In the genomic region with DNA sequence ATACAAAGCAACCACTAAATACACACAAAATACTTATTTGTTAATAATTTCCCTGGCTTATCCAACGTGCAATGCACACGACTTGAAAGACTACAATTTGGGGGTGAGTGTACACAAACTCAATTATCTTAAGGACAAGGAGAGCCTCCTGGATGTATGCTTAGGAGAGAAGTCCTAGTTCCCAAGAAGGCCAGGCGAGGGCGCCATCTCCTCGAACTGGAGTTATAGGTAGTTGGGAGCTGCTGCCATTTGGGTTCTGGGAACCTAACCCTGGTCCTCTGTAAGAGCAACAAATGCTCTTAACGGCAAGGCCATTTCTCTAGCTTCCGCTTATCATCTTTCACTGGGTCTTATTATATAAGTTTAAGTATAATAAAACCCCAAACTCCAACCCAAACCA, we compare ENCODE assay signal across 8 mouse cellular contexts. TPM values are rescaled to one million over a fixed set of nuclear protein-coding genes. Genes with fewer than 3 reads are reported as not detected.
DNase-seq lines count a peak whose midpoint lies in the region; ATAC-seq lines count a peak whose summit lies in the region.

No protein-coding gene starts in this region.

- WGBS in embryonic facial prominence, embryonic 10.5 days: 51% methylated on average over 7 of the region's 7 CpGs

- no peaks in the 10 kb centered on the region for H3K36me3 ChIP-seq in embryonic facial prominence, embryonic 10.5 days (replicated peaks)

- peak; percentile 22 to 57 for DNase-seq in adrenal gland, adult (ENCODE audit: inconsistent age in 2 of 2, low spot score in 1 of 2)
- no peak for DNase-seq in adrenal gland, postnatal 4 days (ENCODE audit: low spot score in 2 of 2)
- DNase-seq in layer of hippocampus, adult 11-12 months (ENCODE audit: low spot score): peak; percentile 49
- DNase-seq in layer of hippocampus, postnatal 36 days: no peak
- DNase-seq in MN1 (ENCODE audit: low spot score): peak; percentile 23
- peak; percentile 38 for DNase-seq in embryonic facial prominence, embryonic 10.5 days (ENCODE audit: low spot score)
- peak; percentile 45 for DNase-seq in spleen, adult 12 weeks (ENCODE audit: low spot score)

- no peaks in the 10 kb centered on the region for H3K9me3 ChIP-seq in embryonic facial prominence, embryonic 10.5 days

- no peaks in the 10 kb centered on the region for H3K27me3 ChIP-seq in embryonic facial prominence, embryonic 10.5 days (replicated peaks; ENCODE audit: low read depth, poor library complexity, severe bottlenecking)

- no peak overlapping the region for H3K4me3 ChIP-seq in embryonic facial prominence, embryonic 10.5 days

- ATAC-seq in frontal cortex, adult (ENCODE audit: low TSS enrichment): no peak

- H3K27ac ChIP-seq in embryonic facial prominence, embryonic 10.5 days (replicated peaks): no peak overlapping the region

- H3K4me1 ChIP-seq in embryonic facial prominence, embryonic 10.5 days: peaks cover 50% of the 10 kb centered on the region

RNA-seq across cellular contexts. Expression of gene Tsc1, which starts 1.2 kb away (rescaled TPM):
- 10 to 100 TPM; 27.7 to 28.0 TPM for total RNA-seq in adrenal gland, postnatal 4 days (2021)
- total RNA-seq in layer of hippocampus, postnatal 36 days (2021): 10 to 100 TPM; 41.8 to 44.5 TPM
- polyA plus RNA-seq in embryonic facial prominence, embryonic 10.5 days (2016; fragmentation: Nextera tagmentation; extraction: Ambion mirVana): 21.4 and 23.5 TPM in 2 replicates

RNA-seq across cellular contexts. Expression of gene Gfi1b, which starts 18.0 kb away (rescaled TPM):
- total RNA-seq in adrenal gland, postnatal 4 days (2021): 1 to 10 TPM; 3.1 to 7.9 TPM
- not detected for total RNA-seq in layer of hippocampus, postnatal 36 days (2021)
- polyA plus RNA-seq in embryonic facial prominence, embryonic 10.5 days (2016; fragmentation: Nextera tagmentation; extraction: Ambion mirVana): 2.7 and 3.9 TPM in 2 replicates

RNA-seq across cellular contexts. Expression of gene Gtf3c5, which starts 56.2 kb away (rescaled TPM):
- total RNA-seq in adrenal gland, postnatal 4 days (2021): 10 to 100 TPM; 27.0 to 28.3 TPM
- 10 to 100 TPM; 17.4 to 18.9 TPM for total RNA-seq in layer of hippocampus, postnatal 36 days (2021)
- polyA plus RNA-seq in embryonic facial prominence, embryonic 10.5 days (2016; fragmentation: Nextera tagmentation; extraction: Ambion mirVana): 57.9 and 61.4 TPM in 2 replicates

RNA-seq across cellular contexts. Expression of gene Spaca9, which starts 59.7 kb away (rescaled TPM):
- total RNA-seq in adrenal gland, postnatal 4 days (2021): 1 to 10 TPM; 1.2 to 2.0 TPM
- not detected for total RNA-seq in layer of hippocampus, postnatal 36 days (2021)
- polyA plus RNA-seq in embryonic facial prominence, embryonic 10.5 days (2016; fragmentation: Nextera tagmentation; extraction: Ambion mirVana): 2.6 and 3.2 TPM in 2 replicates

Comparison
In these comparisons a context has a peak if more than half of its experiments do, and no peak if none do; other contexts are left out.
1. DNase-seq: peak in adrenal gland, adult (2 of 2), layer of hippocampus, adult 11-12 months (single experiment), MN1 (single experiment), embryonic facial prominence, embryonic 10.5 days (single experiment) and spleen, adult 12 weeks (single experiment); none in adrenal gland, postnatal 4 days (0 of 2) and layer of hippocampus, postnatal 36 days (0 of 2).
2. RNA of gene Gfi1b, which starts 18.0 kb away (total RNA-seq): 3.1 to 7.9 TPM in adrenal gland, postnatal 4 days; not detected in layer of hippocampus, postnatal 36 days; every median in the first group is over 4 times any median in the second.